Mouse (Mus musculus): ENCODE measurements around the gene Atg16l1. TPM values are rescaled to one million over a fixed set of nuclear protein-coding genes. Genes with fewer than 3 reads are reported as not detected.

Gene Atg16l1
- total and polyA plus RNA-seq, 2 experiments from 2014 or later = 19.6 to 37.1 TPM

GRCm38 (mm10) chr1:87792438-87793137 lies 36.9 kb downstream of the Atg16l1 start:
- DNase-seq (ENCODE audit: low spot score) (no peak), ATAC-seq (ENCODE audit: insufficient read depth, low read depth) (no peak)
- Histone ChIP-seq H3K4me1 (ENCODE audit: control insufficient read depth, insufficient read depth) (no peaks in the 10 kb centered on the region), H3K9me3 (replicated peaks; ENCODE audit: control insufficient read depth, low read length) (no peaks in the 10 kb centered on the region), H3K27me3 (ENCODE audit: control insufficient read depth, insufficient read depth, low read length) (no peaks in the 10 kb centered on the region), H3K9ac (replicated peaks; ENCODE audit: low read depth, low read length) (no peak overlapping the region), H3K4me3 (ENCODE audit: low read depth, low read length) (no peak overlapping the region), H3K4me2 (ENCODE audit: low read depth, low read length) (no peak overlapping the region), H3K36me3 (replicated peaks; ENCODE audit: control insufficient read depth, insufficient read depth, low read length) (peaks cover 53% of the 10 kb centered on the region), H3K27ac (ENCODE audit: low read depth) (no peak overlapping the region)
- no peak for TF ChIP-seq EP300 (IDR thresholded peaks at IDR 0.05; ENCODE audit: low read depth)
- TF ChIP-seq CTCF (IDR thresholded peaks at IDR 0.05; ENCODE audit: low read depth) = no peak
- WGBS = 76% methylated on average over 4 of the region's 4 CpGs

GRCm38 (mm10) chr1:87793138-87793449 lies 37.4 kb downstream of the Atg16l1 start:
- Histone ChIP-seq H3K4me2 (ENCODE audit: low read depth, low read length) (no peak overlapping the region), H3K4me3 (ENCODE audit: low read depth, low read length) (no peak overlapping the region), H3K27ac (ENCODE audit: low read depth) (no peak overlapping the region), H3K9me3 (replicated peaks; ENCODE audit: control insufficient read depth, low read length) (no peaks in the 10 kb centered on the region), H3K36me3 (replicated peaks; ENCODE audit: control insufficient read depth, insufficient read depth, low read length) (peaks cover 50% of the 10 kb centered on the region), H3K27me3 (ENCODE audit: control insufficient read depth, insufficient read depth, low read length) (no peaks in the 10 kb centered on the region), H3K4me1 (ENCODE audit: control insufficient read depth, insufficient read depth) (no peaks in the 10 kb centered on the region), H3K9ac (replicated peaks; ENCODE audit: low read depth, low read length) (no peak overlapping the region)
- TF ChIP-seq EP300 (IDR thresholded peaks at IDR 0.05; ENCODE audit: low read depth) = no peak
- no peak for DNase-seq (ENCODE audit: low spot score)
- WGBS = 87% methylated on average over 6 of the region's 6 CpGs
- ATAC-seq (ENCODE audit: insufficient read depth, low read depth) = no peak

- no peaks in the 10 kb centered on the region for H3K4me1 ChIP-seq (ENCODE audit: control insufficient read depth, insufficient read depth)
- ATAC-seq (ENCODE audit: insufficient read depth, low read depth) (no peak), DNase-seq (ENCODE audit: low spot score) (no peak)
- no peak overlapping the region for H3K9ac ChIP-seq (replicated peaks; ENCODE audit: low read depth, low read length)
- no peak overlapping the region for H3K4me3 ChIP-seq (ENCODE audit: low read depth, low read length)
- H3K27ac ChIP-seq (ENCODE audit: low read depth) = no peak overlapping the region
- 73% methylated on average over 1 of the region's 1 CpGs for WGBS
- TF ChIP-seq EP300 (IDR thresholded peaks at IDR 0.05; ENCODE audit: low read depth) = no peak
- no peak for TF ChIP-seq CTCF (IDR thresholded peaks at IDR 0.05; ENCODE audit: low read depth)
- no peaks in the 10 kb centered on the region for H3K9me3 ChIP-seq (replicated peaks; ENCODE audit: control insufficient read depth, low read length)
- H3K36me3 ChIP-seq (replicated peaks; ENCODE audit: control insufficient read depth, insufficient read depth, low read length) = peaks cover 13% of the 10 kb centered on the region
- no peak overlapping the region for H3K4me2 ChIP-seq (ENCODE audit: low read depth, low read length)
- no peaks in the 10 kb centered on the region for H3K27me3 ChIP-seq (ENCODE audit: control insufficient read depth, insufficient read depth, low read length)
Measured at GRCm38 (mm10) chr1:87797702-87798101, 42.0 kb downstream of the Atg16l1 start.

- H3K36me3 ChIP-seq (replicated peaks; ENCODE audit: control insufficient read depth, insufficient read depth, low read length) = peaks cover 8% of the 10 kb centered on the region; the same call in 1 of the 2 replicates
- no peak overlapping the region for H3K27ac ChIP-seq (ENCODE audit: low read depth)
- TF ChIP-seq CTCF (IDR thresholded peaks at IDR 0.05; ENCODE audit: low read depth) (no peak), EP300 (IDR thresholded peaks at IDR 0.05; ENCODE audit: low read depth) (no peak)
- 78% methylated on average over 2 of the region's 2 CpGs for WGBS
- H3K27me3 ChIP-seq (ENCODE audit: control insufficient read depth, insufficient read depth, low read length) = no peaks in the 10 kb centered on the region
- H3K9me3 ChIP-seq (replicated peaks; ENCODE audit: control insufficient read depth, low read length) = no peaks in the 10 kb centered on the region
- no peak overlapping the region for H3K9ac ChIP-seq (replicated peaks; ENCODE audit: low read depth, low read length)
- DNase-seq (ENCODE audit: low spot score) = no peak
- no peak overlapping the region for H3K4me3 ChIP-seq (ENCODE audit: low read depth, low read length)
- no peak for ATAC-seq (ENCODE audit: insufficient read depth, low read depth)
- no peak overlapping the region for H3K4me2 ChIP-seq (ENCODE audit: low read depth, low read length)
- H3K4me1 ChIP-seq (ENCODE audit: control insufficient read depth, insufficient read depth) = no peaks in the 10 kb centered on the region
Measured at GRCm38 (mm10) chr1:87798306-87798705, 42.6 kb downstream of the Atg16l1 start.

- Histone ChIP-seq H3K4me1 (ENCODE audit: control insufficient read depth, insufficient read depth) (no peaks in the 10 kb centered on the region), H3K4me3 (ENCODE audit: low read depth, low read length) (no peak within 1 kb of the TSS), H3K36me3 (replicated peaks; ENCODE audit: control insufficient read depth, insufficient read depth, low read length) (no peaks in the 10 kb centered on the region), H3K9ac (replicated peaks; ENCODE audit: low read depth, low read length) (no peak within 1 kb of the TSS), H3K27me3 (ENCODE audit: control insufficient read depth, insufficient read depth, low read length) (no peaks in the 10 kb centered on the region), H3K27ac (ENCODE audit: low read depth) (no peak within 1 kb of the TSS), H3K4me2 (ENCODE audit: low read depth, low read length) (no peak within 1 kb of the TSS), H3K9me3 (replicated peaks; ENCODE audit: control insufficient read depth, low read length) (no peaks in the 10 kb centered on the region)
- no peak for TF ChIP-seq EP300 (IDR thresholded peaks at IDR 0.05; ENCODE audit: low read depth)
- no peak for TF ChIP-seq CTCF (IDR thresholded peaks at IDR 0.05; ENCODE audit: low read depth)
- WGBS = 52% methylated on average over 6 of the region's 6 CpGs
- ATAC-seq (ENCODE audit: insufficient read depth, low read depth) = no peak
- no peak for DNase-seq (ENCODE audit: low spot score)
Measured at GRCm38 (mm10) chr1:87803576-87803975, 47.9 kb downstream of the Atg16l1 start, which contains the start of gene Sag. Gene Sag, plus strand, starts transcription at chr1:87803680.

- H3K4me1 ChIP-seq (ENCODE audit: control insufficient read depth, insufficient read depth) = no peaks in the 10 kb centered on the region
- no peaks in the 10 kb centered on the region for H3K27me3 ChIP-seq (ENCODE audit: control insufficient read depth, insufficient read depth, low read length)
- ATAC-seq (ENCODE audit: insufficient read depth, low read depth) = no peak
- H3K9ac ChIP-seq (replicated peaks; ENCODE audit: low read depth, low read length) = no peak overlapping the region
- TF ChIP-seq EP300 (IDR thresholded peaks at IDR 0.05; ENCODE audit: low read depth) (no peak), CTCF (IDR thresholded peaks at IDR 0.05; ENCODE audit: low read depth) (no peak)
- H3K4me2 ChIP-seq (ENCODE audit: low read depth, low read length) = no peak overlapping the region
- H3K27ac ChIP-seq (ENCODE audit: low read depth) = no peak overlapping the region
- no peaks in the 10 kb centered on the region for H3K36me3 ChIP-seq (replicated peaks; ENCODE audit: control insufficient read depth, insufficient read depth, low read length)
- 91% methylated on average over 1 of the region's 1 CpGs for WGBS
- H3K4me3 ChIP-seq (ENCODE audit: low read depth, low read length) = no peak overlapping the region
- DNase-seq (ENCODE audit: low spot score) = no peak
- H3K9me3 ChIP-seq (replicated peaks; ENCODE audit: control insufficient read depth, low read length) = no peaks in the 10 kb centered on the region
Measured at GRCm38 (mm10) chr1:87807751-87808150, 52.1 kb downstream of the Atg16l1 start.
